Mouse (Mus musculus) heart, embryonic 13.5 days (tissue): ENCODE results near the gene Fignl2. TPM values are rescaled to one million over a fixed set of nuclear protein-coding genes. Genes with fewer than 3 reads are reported as not detected.

ENCODE experiments used
- ATAC-seq: fragments of 200-750 bp; cut with Nextera tagmentation; 2 replicates; pipeline ENCODE4 v1.8.0; 2017; ENCODE audit warnings: moderate TSS enrichment; ENCODE audit not compliant: insufficient number of reproducible peaks, low FRiP score, low TSS enrichment; ENCODE audit errors: extremely low read depth
- H3K27ac ChIP-seq: fragments of 300-500 bp; sonication (generic); replicated peaks from 2 replicates; pipeline ENCODE4 v1.5.1; 2015; ENCODE audit warnings: moderate library complexity, mild to moderate bottlenecking, inconsistent platforms
- H3K27me3 ChIP-seq: fragments of 300-500 bp; sonication (generic); replicated peaks from 2 replicates; pipeline ENCODE4 v1.6.1; 2015; ENCODE audit warnings: mild to moderate bottlenecking, inconsistent platforms
- H3K36me3 ChIP-seq: fragments of 300-500 bp; sonication (generic); 2 replicates; pipeline ENCODE4 v1.6.1; 2015; ENCODE audit warnings: mild to moderate bottlenecking, inconsistent platforms
- H3K4me1 ChIP-seq: fragments of 300-500 bp; sonication (generic); 2 replicates; pipeline ENCODE4 v1.6.1; 2015; ENCODE audit warnings: inconsistent platforms
- H3K4me2 ChIP-seq: fragments of 300-500 bp; sonication (generic); 2 replicates; pipeline ENCODE4 v1.6.1; 2015; ENCODE audit warnings: inconsistent platforms, mild to moderate bottlenecking, moderate library complexity
- H3K4me3 ChIP-seq: fragments of 300-500 bp; sonication (generic); 2 replicates; pipeline ENCODE4 v1.5.1; 2015; ENCODE audit warnings: moderate library complexity, mild to moderate bottlenecking, inconsistent platforms
- H3K9ac ChIP-seq: fragments of 300-500 bp; sonication (generic); 2 replicates; pipeline ENCODE4 v1.6.1; 2015; ENCODE audit warnings: inconsistent platforms, mild to moderate bottlenecking, moderate library complexity
- H3K9me3 ChIP-seq: fragments of 300-500 bp; sonication (generic); 2 replicates; pipeline ENCODE4 v1.6.1; 2016; ENCODE audit warnings: inconsistent platforms
- WGBS: fragments of 180-500 bp; shearing (Covaris S2); methylation state at CpG from one replicate; pipeline ENCODE4 v1.1.7; 2015; ENCODE audit warnings: mixed read lengths; 5-methylcytosine and 5-hydroxymethylcytosine counted together
- polyA plus RNA-seq: library from polyadenylated mRNA; unstranded; fragments of >200 nt; fragmentation: Nextera tagmentation; extraction: Ambion mirVana; gene quantifications from 2 replicates; pipeline ENCODE4 v1.2.1, GENCODE M21; 2015

The Fignl2 gene
- polyA plus RNA-seq, 1 experiment from 2014 or later: 0.08 TPM

GRCm38 (mm10) chr15:101065069-101065468 is 13.3 kb downstream of the Fignl2 start:
- ATAC-seq: no peak
- Histone ChIP-seq H3K4me1 (peaks cover 41% of the 10 kb centered on the region), H3K9me3 (no peaks in the 10 kb centered on the region), H3K4me2 (no peak overlapping the region), H3K27ac (no peak overlapping the region), H3K9ac (no peak overlapping the region), H3K4me3 (no peak overlapping the region), H3K36me3 (no peaks in the 10 kb centered on the region), H3K27me3 (0 out of 2 replicates have a peak, but pooled peaks cover 6% of the 10 kb centered on the region)
- WGBS: 35% methylated on average over 6 of the region's 6 CpGs

DNA sequence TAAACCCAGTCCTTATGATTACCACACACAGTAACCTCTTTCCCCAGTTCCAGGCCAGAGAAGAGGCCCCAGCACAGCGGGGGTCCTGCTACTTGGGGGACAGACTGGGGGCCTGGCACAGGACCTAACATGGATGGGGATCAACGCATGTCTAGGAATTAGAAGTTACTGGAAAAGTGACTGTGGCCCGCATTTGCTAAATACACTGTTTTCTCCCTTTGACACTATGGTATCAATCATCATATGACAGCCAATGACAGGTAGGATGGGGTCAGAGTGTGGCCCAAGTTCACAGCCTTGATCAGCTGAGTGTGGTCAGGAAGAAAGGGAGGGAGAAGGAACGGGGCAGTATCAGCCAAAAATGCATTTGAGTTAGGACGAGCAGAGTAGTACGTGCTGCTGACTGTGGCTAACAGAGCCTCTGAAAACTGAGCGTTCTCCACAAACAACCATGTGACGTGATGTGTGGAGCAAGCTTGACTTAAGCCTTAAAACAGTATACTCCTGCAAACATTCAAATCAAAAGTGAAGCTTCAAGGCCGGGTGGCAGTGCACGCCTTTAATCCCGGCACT is 18.0 kb downstream of the Fignl2 start:
- H3K27ac ChIP-seq: no peak overlapping the region
- no peak overlapping the region for H3K9ac ChIP-seq
- ATAC-seq: no peak
- H3K27me3 ChIP-seq: peaks cover 39% of the 10 kb centered on the region
- H3K4me3 ChIP-seq: no peak overlapping the region
- 65% methylated on average over 11 of the region's 11 CpGs for WGBS
- peaks cover 7% of the 10 kb centered on the region for H3K4me1 ChIP-seq
- no peaks in the 10 kb centered on the region for H3K9me3 ChIP-seq
- H3K36me3 ChIP-seq: no peaks in the 10 kb centered on the region
- H3K4me2 ChIP-seq: no peak overlapping the region

GRCm38 (mm10) chr15:101059570-101060279 is 18.6 kb downstream of the Fignl2 start:
- Histone ChIP-seq H3K9me3 (no peaks in the 10 kb centered on the region), H3K27ac (no peak overlapping the region), H3K36me3 (no peaks in the 10 kb centered on the region), H3K4me1 (peaks cover under 1% of the 10 kb centered on the region; the same call in 1 of the 2 replicates), H3K27me3 (peaks cover 45% of the 10 kb centered on the region), H3K4me2 (no peak overlapping the region), H3K9ac (no peak overlapping the region), H3K4me3 (no peak overlapping the region)
- ATAC-seq: no peak
- WGBS: 45% methylated on average over 9 of the region's 9 CpGs

DNA sequence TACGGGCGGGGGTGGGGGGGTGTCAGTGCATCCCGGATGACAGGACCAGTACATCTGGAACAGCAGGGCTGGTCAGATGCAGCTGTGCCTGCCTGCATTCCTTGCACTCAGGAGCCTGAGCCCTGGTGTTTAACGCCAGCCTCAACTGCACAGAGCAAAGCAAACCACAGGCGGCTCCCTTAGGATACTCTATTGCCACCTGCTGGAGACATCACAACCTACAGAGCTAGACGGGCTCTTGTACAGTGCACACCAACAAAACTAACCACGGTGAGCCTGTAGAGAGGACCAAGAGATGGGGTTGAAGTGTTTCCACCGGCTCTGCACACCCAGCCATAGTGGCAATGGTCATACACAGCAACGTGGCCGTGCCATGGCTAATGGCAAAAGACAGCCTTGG is 22.1 kb downstream of the Fignl2 start:
- no peak overlapping the region for H3K9ac ChIP-seq
- peaks cover 14% of the 10 kb centered on the region for H3K4me1 ChIP-seq
- H3K27ac ChIP-seq: no peak overlapping the region
- no peak overlapping the region for H3K4me3 ChIP-seq
- H3K4me2 ChIP-seq: no peak overlapping the region
- no peak for ATAC-seq
- peaks cover 78% of the 10 kb centered on the region for H3K27me3 ChIP-seq
- H3K36me3 ChIP-seq: peaks cover 11% of the 10 kb centered on the region; the same call in 1 of the 2 replicates
- 40% methylated on average over 10 of the region's 10 CpGs for WGBS
- H3K9me3 ChIP-seq: no peaks in the 10 kb centered on the region

GRCm38 (mm10) chr15:101054541-101054940 is 23.8 kb downstream of the Fignl2 start:
- H3K27me3 ChIP-seq: peaks cover 92% of the 10 kb centered on the region
- no peaks in the 10 kb centered on the region for H3K9me3 ChIP-seq
- H3K4me3 ChIP-seq: no peak overlapping the region
- 74% methylated on average over 10 of the region's 10 CpGs for WGBS
- H3K36me3 ChIP-seq: peaks cover 11% of the 10 kb centered on the region; the same call in 1 of the 2 replicates
- H3K9ac ChIP-seq: no peak overlapping the region
- ATAC-seq: no peak
- peaks cover 14% of the 10 kb centered on the region for H3K4me1 ChIP-seq
- no peak overlapping the region for H3K4me2 ChIP-seq
- H3K27ac ChIP-seq: no peak overlapping the region

GRCm38 (mm10) chr15:101053832-101054459 is 24.4 kb downstream of the Fignl2 start:
- H3K4me2 ChIP-seq: peak overlapping the region; percentile 76
- H3K4me1 ChIP-seq: peaks cover 14% of the 10 kb centered on the region
- peaks cover 11% of the 10 kb centered on the region; the same call in 1 of the 2 replicates for H3K36me3 ChIP-seq
- H3K9me3 ChIP-seq: no peaks in the 10 kb centered on the region
- H3K4me3 ChIP-seq: peak overlapping the region; percentile 53
- H3K27ac ChIP-seq: no peak overlapping the region
- peaks cover 98% of the 10 kb centered on the region for H3K27me3 ChIP-seq
- H3K9ac ChIP-seq: peak overlapping the region; percentile 70
- no peak for ATAC-seq
- WGBS: 9% methylated on average over 53 of the region's 65 CpGs

GRCm38 (mm10) chr15:101052560-101053501 is 25.5 kb downstream of the Fignl2 start:
- 16% methylated on average over 115 of the region's 120 CpGs for WGBS
- peaks cover 100% of the 10 kb centered on the region for H3K27me3 ChIP-seq
- H3K36me3 ChIP-seq: peaks cover 11% of the 10 kb centered on the region; the same call in 1 of the 2 replicates
- no peak overlapping the region for H3K27ac ChIP-seq
- no peaks in the 10 kb centered on the region for H3K9me3 ChIP-seq
- H3K4me1 ChIP-seq: peaks cover 14% of the 10 kb centered on the region
- H3K4me3 ChIP-seq: peak overlapping the region; percentile 53
- peak overlapping the region; percentile 70; the same call in 1 of the 2 replicates for H3K9ac ChIP-seq
- H3K4me2 ChIP-seq: peak overlapping the region; percentile 76
- ATAC-seq: no peak

GRCm38 (mm10) chr15:101051869-101052268 is 26.5 kb downstream of the Fignl2 start:
- H3K27ac ChIP-seq: no peak overlapping the region
- H3K4me2 ChIP-seq: no peak overlapping the region

DNA sequence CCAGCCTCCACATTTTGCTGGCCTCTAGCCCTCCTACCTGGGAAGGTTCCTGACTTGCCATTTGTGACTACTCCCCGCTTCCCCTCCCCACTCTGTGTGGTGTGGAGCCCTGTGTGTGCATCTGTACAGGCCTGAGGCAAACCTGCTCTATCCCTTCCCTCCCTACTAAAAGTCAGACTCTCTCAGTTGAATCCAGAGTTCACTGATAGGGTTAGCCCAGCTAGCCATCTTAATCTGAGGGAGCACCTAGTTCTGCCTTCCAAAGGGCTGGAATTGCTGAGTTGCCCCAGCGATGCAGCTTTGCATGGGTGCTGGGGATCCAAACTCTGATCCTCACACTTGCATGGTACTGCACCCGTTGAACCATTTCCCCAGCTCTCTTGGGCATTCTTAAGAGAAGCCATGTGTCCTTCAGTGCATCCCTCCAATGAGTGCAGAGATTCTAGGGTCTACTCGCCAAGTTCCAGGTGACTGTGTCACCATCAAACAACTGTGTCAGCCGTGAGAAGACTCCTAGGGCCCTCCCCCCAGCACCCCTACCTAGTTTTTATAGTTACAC is 29.9 kb downstream of the Fignl2 start:
- Histone ChIP-seq H3K4me2 (no peak overlapping the region), H3K27ac (no peak overlapping the region), H3K9me3 (no peaks in the 10 kb centered on the region), H3K27me3 (peaks cover 100% of the 10 kb centered on the region), H3K4me1 (peaks cover 23% of the 10 kb centered on the region), H3K36me3 (peaks cover 10% of the 10 kb centered on the region; the same call in 1 of the 2 replicates), H3K4me3 (no peak overlapping the region), H3K9ac (no peak overlapping the region)
- WGBS: 52% methylated on average over 5 of the region's 5 CpGs
- no peak for ATAC-seq

More at GRCm38 (mm10) chr15:101051869-101052268, 26.5 kb downstream of the Fignl2 start:
- Histone ChIP-seq H3K36me3 (peaks cover 11% of the 10 kb centered on the region; the same call in 1 of the 2 replicates), H3K27me3 (peaks cover 100% of the 10 kb centered on the region), H3K9ac (no peak overlapping the region), H3K4me1 (peaks cover 20% of the 10 kb centered on the region), H3K9me3 (no peaks in the 10 kb centered on the region), H3K4me3 (no peak overlapping the region)
- 70% methylated on average over 10 of the region's 10 CpGs for WGBS
- ATAC-seq: no peak

DNA sequence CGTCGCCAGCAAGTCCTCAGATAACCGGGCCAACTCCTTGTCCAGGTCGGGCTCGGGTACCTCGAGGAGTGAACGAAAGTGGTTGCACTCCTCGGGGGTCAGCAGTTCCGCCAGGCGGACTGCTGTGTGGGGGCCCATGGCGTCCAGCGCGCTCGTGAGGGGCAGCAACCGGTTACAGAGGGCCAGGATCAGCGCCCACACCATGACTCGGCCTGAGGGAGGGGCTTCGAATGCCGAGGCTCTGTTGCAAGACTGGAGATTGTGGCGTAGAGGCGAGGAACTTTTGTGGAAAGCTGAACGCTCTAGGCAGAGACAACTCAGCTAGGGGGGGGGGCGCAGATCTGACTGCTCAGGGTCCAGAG is 31.2 kb downstream of the Fignl2 start, which contains the start of gene Gm47841:
Gene Gm47841 (minus strand): TSS at position 204 of the 362 bp plus-strand sequence.
- Histone ChIP-seq H3K4me1 (peaks cover 18% of the 10 kb centered on the region), H3K9me3 (no peaks in the 10 kb centered on the region), H3K4me3 (peak within 1 kb of the TSS; percentile 57), H3K27ac (no peak within 1 kb of the TSS), H3K9ac (peak within 1 kb of the TSS; percentile 72), H3K27me3 (peaks cover 98% of the 10 kb centered on the region), H3K36me3 (no peaks in the 10 kb centered on the region), H3K4me2 (peak within 1 kb of the TSS; percentile 92)
- WGBS: 2% methylated on average over 22 of the region's 23 CpGs
- ATAC-seq: no peak
